Mouse (Mus musculus) large intestine, adult 2 months (tissue): Measurements from ENCODE around the gene Cfap299. TPM values are rescaled to one million over a fixed set of nuclear protein-coding genes. Genes with fewer than 3 reads are reported as not detected.

Experiments used
- DNase-seq: peaks from one replicate; pipeline ENCODE4 v3.0.0-alpha.2; 2012; ENCODE audit warnings: low read depth, low spot score
- WGBS: fragments of 180-500 bp; shearing (Covaris S2); methylation state at CpG from one replicate; pipeline ENCODE4 v1.1.7; 2018; 5-methylcytosine and 5-hydroxymethylcytosine counted together
- polyA plus RNA-seq: library from polyadenylated mRNA; depleted of rRNA; stranded (reverse); fragments of >200 nt; gene quantifications from 2 replicates; pipeline ENCODE4 v1.2.3, GENCODE M21; 2012; rRNA removed

Gene Cfap299
- polyA plus RNA-seq, 1 experiment: 0.14 TPM

GRCm38 (mm10) chr5:98788568-98788967 lies 459.5 kb downstream of the Cfap299 start:
- DNase-seq: no peak
- WGBS: 90% methylated on average over 7 of the region's 7 CpGs

GRCm38 (mm10) chr5:98790894-98791607 lies 461.9 kb downstream of the Cfap299 start:
- no peak for DNase-seq
- WGBS: 44% methylated on average over 7 of the region's 7 CpGs

DNA sequence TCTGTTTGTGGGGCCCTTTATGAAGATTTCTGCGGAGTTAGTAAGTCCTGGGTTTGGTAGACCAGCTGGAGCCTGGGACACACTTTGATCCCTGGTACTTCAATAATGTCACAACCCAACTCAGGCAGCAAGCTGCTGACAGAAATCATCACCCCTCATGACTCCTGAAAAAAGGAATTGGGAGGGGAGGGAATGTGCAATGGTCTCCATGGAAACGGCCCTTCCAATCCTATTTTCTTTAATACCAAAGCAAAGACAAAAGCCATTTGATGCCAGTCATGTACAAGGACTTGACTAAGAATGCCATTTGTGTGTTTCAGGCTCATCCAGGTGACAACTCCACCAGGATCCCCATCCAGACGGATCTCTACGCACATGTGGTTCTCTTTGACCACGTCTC lies 472.4 kb downstream of the Cfap299 start:
- DNase-seq: no peak
- WGBS: 87% methylated on average over 5 of the region's 5 CpGs

DNA sequence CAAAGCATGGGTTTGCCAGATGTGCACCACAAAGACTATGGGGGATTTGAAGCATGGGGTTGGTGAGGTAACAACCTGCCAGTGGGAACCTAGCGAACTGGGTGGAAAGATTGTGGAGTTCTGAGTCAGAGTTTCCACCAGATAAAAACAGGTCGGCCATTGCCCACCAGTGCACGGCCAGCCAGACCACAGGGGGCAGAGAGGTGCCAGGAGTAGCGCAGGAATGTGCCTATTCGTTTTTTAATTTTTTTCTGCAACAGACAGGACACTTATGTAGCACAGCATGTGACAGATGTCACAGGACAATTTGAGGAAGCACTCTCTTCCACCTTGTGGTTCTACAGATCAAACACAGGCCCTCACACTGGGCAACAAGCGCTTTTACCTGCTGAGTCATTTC lies 475.7 kb downstream of the Cfap299 start:
- 90% methylated on average over 6 of the region's 6 CpGs for WGBS
- no peak for DNase-seq

DNA sequence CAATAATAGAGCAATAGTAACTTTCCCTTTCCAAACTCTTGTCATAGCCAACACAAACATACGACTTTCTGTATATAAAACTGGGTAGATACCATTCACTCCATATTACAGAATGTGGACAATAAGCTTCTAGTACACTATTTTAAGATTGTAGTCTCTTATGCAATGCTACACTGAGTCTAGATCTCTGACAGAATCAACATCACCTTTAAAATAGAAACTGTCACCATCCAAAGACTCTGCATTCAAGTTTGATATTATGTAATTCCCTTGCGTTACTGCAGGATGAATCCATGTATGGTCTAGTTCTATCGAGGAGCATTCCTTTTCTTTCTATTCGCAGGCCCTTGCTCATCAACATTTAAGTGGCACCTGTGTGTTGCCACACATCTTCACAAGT lies 477.4 kb downstream of the Cfap299 start:
- 86% methylated on average over 4 of the region's 4 CpGs for WGBS
- no peak for DNase-seq

- DNase-seq: no peak
These were observed 477.9 kb downstream of the Cfap299 start for GRCm38 (mm10) chr5:98807022-98807421.

DNA sequence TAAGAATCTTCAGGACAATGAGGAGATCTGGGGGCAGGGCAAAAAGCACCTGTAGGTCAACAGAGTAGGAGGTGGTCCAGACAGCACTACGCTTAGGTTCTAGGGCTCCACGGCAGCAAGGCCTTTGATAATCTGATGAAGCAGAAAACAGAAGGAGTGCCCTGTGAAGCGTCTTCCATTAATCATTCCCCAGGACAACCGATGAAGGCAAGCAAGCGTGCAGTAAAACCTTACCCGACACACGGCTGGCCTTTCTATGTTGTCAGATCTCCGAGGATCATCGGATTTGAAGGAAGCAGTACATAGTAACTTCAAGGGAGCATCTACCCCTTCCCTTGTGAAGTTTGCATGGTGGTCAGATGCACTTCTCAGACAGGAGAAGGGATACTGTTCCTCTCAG lies 478.8 kb downstream of the Cfap299 start:
- 30% methylated on average over 9 of the region's 9 CpGs for WGBS

More at GRCm38 (mm10) chr5:98807022-98807421, 477.9 kb downstream of the Cfap299 start:
- WGBS: 75% methylated on average over 7 of the region's 7 CpGs

GRCm38 (mm10) chr5:98812380-98812779 lies 483.3 kb downstream of the Cfap299 start:
- DNase-seq: no peak
- 84% methylated on average over 1 of the region's 1 CpGs for WGBS

More for the DNA sequence above, 478.8 kb downstream of the Cfap299 start:
- DNase-seq: no peak

DNA sequence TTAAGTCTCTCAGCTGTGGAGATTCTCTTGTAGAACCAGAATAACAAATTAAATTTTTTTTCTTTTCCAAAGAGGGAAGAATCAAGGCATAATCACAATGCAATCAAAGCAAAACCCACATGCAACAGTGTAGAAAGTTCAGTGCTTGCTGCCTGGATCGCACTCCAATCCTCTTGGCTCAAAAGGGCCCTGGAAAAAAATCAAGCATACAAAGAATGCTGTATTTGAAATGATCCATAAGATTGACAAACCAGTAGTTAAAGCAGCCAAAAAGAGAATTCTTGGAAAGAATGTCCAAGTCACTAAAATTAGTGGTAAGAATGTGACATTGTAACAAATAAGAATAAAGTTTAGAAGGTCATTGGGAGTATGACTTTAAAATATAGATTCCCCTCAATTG lies 486.2 kb downstream of the Cfap299 start:
- DNase-seq: no peak
- WGBS: 80% methylated on average over 1 of the region's 1 CpGs

DNA sequence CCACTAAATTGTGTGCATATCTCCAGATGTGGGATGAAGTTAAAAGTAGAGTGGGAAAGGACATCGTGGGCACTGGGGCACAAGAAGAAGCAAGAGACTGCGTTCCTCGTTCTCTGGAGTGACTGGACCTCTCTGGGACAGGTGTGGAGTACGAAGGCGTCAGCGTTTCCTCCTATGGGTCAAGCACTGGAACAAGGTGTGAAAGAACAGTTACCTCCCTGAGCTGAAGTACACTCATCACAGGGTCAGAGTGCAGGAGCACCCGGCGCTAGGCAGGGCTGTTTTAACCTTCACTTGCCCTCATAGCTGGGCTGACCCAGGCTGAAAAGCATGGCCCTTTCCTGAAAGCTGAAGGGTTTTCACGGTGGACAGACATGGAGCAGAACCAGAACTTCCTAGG lies 504.7 kb downstream of the Cfap299 start:
- DNase-seq: no peak
- whole genome bisulfite sequencing: 78% methylated on average over 9 of the region's 9 CpGs

GRCm38 (mm10) chr5:98834300-98834699 lies 505.2 kb downstream of the Cfap299 start:
- no peak for DNase-seq
- WGBS: 94% methylated on average over 6 of the region's 6 CpGs

DNA sequence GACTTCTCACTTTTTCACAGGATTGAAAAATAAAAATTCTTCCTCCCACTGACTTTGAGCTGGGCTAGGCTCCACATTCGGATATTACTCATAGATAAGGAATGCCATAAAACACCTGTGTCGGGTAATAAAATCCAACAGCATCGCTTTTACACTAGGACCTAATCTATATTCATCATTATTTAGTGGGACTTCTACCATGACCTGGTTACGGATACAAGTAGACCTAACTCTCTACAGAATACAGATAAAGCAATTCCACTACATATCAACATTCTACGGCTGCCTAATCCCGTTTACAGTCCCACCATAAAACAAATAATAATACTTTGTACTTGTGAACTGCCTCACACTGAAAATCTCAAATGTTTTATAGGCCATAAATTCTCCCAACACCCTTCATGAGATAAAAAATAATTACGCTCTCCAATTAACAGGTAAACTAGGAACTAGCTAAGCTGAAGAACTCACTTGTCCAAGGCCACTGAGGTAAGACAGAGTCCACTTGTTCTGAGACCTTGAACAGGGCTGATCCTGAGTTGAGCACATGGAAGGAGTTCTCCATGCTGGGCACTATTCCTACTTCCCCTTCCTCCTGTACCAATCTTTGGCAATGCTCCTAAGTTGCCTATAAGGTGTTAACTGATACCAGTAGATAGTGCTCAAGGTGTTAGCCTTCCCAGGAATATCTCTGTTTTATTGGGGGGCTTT lies 513.7 kb downstream of the Cfap299 start:
- WGBS: 25% methylated on average over 7 of the region's 7 CpGs
- no peak for DNase-seq

DNA sequence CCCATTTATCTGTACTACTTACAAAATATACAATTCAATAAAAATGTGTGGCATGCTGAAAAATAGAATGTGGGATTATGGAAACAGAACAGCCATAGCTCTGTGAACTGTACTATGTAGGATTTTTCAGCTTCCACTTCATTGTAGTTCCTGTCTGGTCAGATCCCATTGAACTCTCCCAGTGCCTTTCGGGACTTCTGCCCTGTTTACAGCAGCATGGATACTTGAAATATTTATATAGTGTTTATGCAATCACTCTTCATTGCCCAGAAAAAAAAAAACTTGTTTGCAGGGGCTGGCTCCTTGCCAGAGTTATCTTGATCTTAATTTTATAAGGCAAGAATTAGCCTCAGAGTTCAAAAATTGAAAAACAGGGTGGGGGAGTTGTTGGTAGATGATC lies 515.6 kb downstream of the Cfap299 start:
- WGBS: 13% methylated on average over 1 of the region's 1 CpGs
- no peak for DNase-seq

Other genes with a start within 250 kb of the Cfap299 start
- 0.05 and 0.07 TPM in 2 replicates for gene Prdm8, start 162.1 kb upstream of the Cfap299 start, polyA plus RNA-seq
- gene Fgf5, start 75.1 kb upstream of the Cfap299 start, polyA plus RNA-seq: 0.05 TPM in 1 of 2 replicates, not detected in the other
- not detected in 2 replicates for gene Gm11111, start 223.4 kb downstream of the Cfap299 start, polyA plus RNA-seq